In the genomic region with DNA sequence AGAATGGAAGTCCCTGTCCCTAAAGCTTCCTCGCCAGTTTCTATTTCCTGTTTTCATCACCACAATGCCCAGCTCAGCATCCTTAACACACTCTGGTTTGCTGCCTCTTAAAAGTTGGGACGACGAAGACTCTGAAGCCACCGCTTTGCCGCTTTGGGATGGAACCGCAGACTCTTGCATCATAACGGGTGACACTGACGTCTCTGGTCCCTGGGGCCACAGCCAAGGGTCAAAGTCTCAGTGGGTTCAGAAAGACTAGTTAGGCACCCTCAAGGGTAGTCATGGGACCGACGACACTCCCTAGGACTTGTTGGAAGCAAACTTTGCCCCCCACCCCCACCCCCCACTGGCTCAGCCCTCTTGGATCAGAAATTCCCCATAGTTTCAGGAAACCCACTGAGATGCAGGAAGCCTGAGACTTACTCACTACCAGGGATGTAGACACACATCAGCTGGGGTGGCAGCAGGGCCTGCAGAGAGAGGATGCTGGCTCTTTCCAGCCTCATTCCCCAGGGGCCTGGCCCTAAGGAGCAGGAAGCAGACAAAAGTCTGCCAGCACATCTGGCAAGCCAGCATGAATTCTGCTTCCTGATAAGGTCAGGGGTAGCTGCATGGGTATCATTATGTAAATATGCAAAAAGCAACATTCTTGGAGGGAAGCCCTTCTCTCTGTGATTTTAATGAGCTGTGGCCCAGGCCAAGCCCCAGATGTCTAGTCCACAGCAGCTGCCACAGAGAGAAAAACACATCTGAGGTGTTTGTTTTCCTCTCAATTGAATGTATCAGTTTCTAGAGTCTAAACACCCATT, we compare ENCODE assay signal across 8 mouse cellular contexts. TPM values are rescaled to one million over a fixed set of nuclear protein-coding genes. Genes with fewer than 3 reads are reported as not detected.
DNase-seq lines count a peak whose midpoint lies in the region; ATAC-seq and TF ChIP-seq lines count a peak whose summit lies in the region.

No protein-coding gene starts in this region.

- no peak overlapping the region for H3K9ac ChIP-seq in forebrain, embryonic 16.5 days (replicated peaks; ENCODE audit: low read depth, low read length)
- no peak overlapping the region for H3K9ac ChIP-seq in hindbrain, embryonic 13.5 days
- H3K9ac ChIP-seq in liver, adult 2 months (ENCODE audit: low read depth, low read length), result no peak overlapping the region
- H3K9ac ChIP-seq in neural tube, embryonic 14.5 days (replicated peaks; ENCODE audit: low read depth, low read length), result no peak overlapping the region

- TF ChIP-seq CTCF in liver, adult 2 months (IDR thresholded peaks at IDR 0.05; ENCODE audit: low read depth, low read length), result no peak

- TF ChIP-seq POLR2A in liver, adult 2 months (IDR thresholded peaks at IDR 0.05; ENCODE audit: extremely low read depth, insufficient read depth, low read length), result no peak

- no peaks in the 10 kb centered on the region for H3K27me3 ChIP-seq in forebrain, embryonic 16.5 days (replicated peaks; ENCODE audit: control insufficient read depth, insufficient read depth, low read length)
- no peaks in the 10 kb centered on the region for H3K27me3 ChIP-seq in hindbrain, embryonic 13.5 days
- no peaks in the 10 kb centered on the region for H3K27me3 ChIP-seq in liver, adult 2 months (ENCODE audit: control insufficient read depth, insufficient read depth, low read length)
- no peaks in the 10 kb centered on the region for H3K27me3 ChIP-seq in neural tube, embryonic 14.5 days (ENCODE audit: control insufficient read depth, insufficient read depth, low read length)

- ATAC-seq in forebrain, embryonic 16.5 days, result peak; percentile 33
- no peak for ATAC-seq in hindbrain, embryonic 13.5 days (ENCODE audit: low FRiP score)
- ATAC-seq in neural tube, embryonic 14.5 days (ENCODE audit: low read depth), result peak; percentile 28; the same call in 1 of the 2 replicates

- H3K9me3 ChIP-seq in forebrain, embryonic 16.5 days (ENCODE audit: control insufficient read depth, low read length), result no peaks in the 10 kb centered on the region
- no peaks in the 10 kb centered on the region for H3K9me3 ChIP-seq in hindbrain, embryonic 13.5 days
- H3K9me3 ChIP-seq in neural tube, embryonic 14.5 days (ENCODE audit: control insufficient read depth, low read length), result no peaks in the 10 kb centered on the region

- H3K79me2 ChIP-seq in liver, adult 2 months (ENCODE audit: control insufficient read depth, insufficient read depth, low read length), result no peaks in the 10 kb centered on the region

- no peak overlapping the region for H3K4me2 ChIP-seq in forebrain, embryonic 16.5 days (ENCODE audit: low read length)
- no peak overlapping the region for H3K4me2 ChIP-seq in hindbrain, embryonic 13.5 days
- no peak overlapping the region for H3K4me2 ChIP-seq in neural tube, embryonic 14.5 days (ENCODE audit: low read depth, low read length)

- H3K4me3 ChIP-seq in forebrain, embryonic 16.5 days (replicated peaks; ENCODE audit: low read length), result no peak overlapping the region
- no peak overlapping the region for H3K4me3 ChIP-seq in hindbrain, embryonic 13.5 days
- no peak overlapping the region for H3K4me3 ChIP-seq in liver, adult 2 months (ENCODE audit: insufficient read depth, low read depth, low read length)
- no peak overlapping the region for H3K4me3 ChIP-seq in neural tube, embryonic 14.5 days (ENCODE audit: low read depth, low read length)

- 0 out of 2 replicates have a peak overlapping the region, but pooled peaks have one; percentile 12 for H3K27ac ChIP-seq in forebrain, embryonic 16.5 days (ENCODE audit: low read length)
- peak overlapping the region; percentile 66 for H3K27ac ChIP-seq in hindbrain, embryonic 13.5 days
- H3K27ac ChIP-seq in liver, adult 2 months (replicated peaks; ENCODE audit: insufficient read depth, low read depth, low read length), result peak overlapping the region; percentile 74
- no peak overlapping the region for H3K27ac ChIP-seq in neural tube, embryonic 14.5 days (ENCODE audit: low read depth, low read length)

- H3K4me1 ChIP-seq in forebrain, embryonic 16.5 days (replicated peaks; ENCODE audit: control insufficient read depth, insufficient read depth, low read length), result peaks cover 8% of the 10 kb centered on the region
- H3K4me1 ChIP-seq in hindbrain, embryonic 13.5 days (replicated peaks), result peaks cover 13% of the 10 kb centered on the region
- peaks cover 12% of the 10 kb centered on the region for H3K4me1 ChIP-seq in liver, adult 2 months (ENCODE audit: control insufficient read depth, insufficient read depth, low read length)
- H3K4me1 ChIP-seq in neural tube, embryonic 14.5 days (ENCODE audit: control insufficient read depth, insufficient read depth, low read length), result 0 out of 2 replicates have a peak, but pooled peaks cover 3% of the 10 kb centered on the region

- no peaks in the 10 kb centered on the region for H3K36me3 ChIP-seq in forebrain, embryonic 16.5 days (ENCODE audit: control insufficient read depth, insufficient read depth)
- H3K36me3 ChIP-seq in hindbrain, embryonic 13.5 days, result no peaks in the 10 kb centered on the region
- no peaks in the 10 kb centered on the region for H3K36me3 ChIP-seq in liver, adult 2 months (ENCODE audit: control insufficient read depth, insufficient read depth, low read length)
- no peaks in the 10 kb centered on the region for H3K36me3 ChIP-seq in neural tube, embryonic 14.5 days (ENCODE audit: control insufficient read depth, insufficient read depth, low read length)

- 80% methylated on average over 10 of the region's 10 CpGs for WGBS in forebrain, embryonic 16.5 days
- 81% methylated on average over 10 of the region's 10 CpGs for WGBS in hindbrain, embryonic 13.5 days
- WGBS in liver, adult 2 months, result 9% methylated on average over 10 of the region's 10 CpGs
- 82% methylated on average over 10 of the region's 10 CpGs for WGBS in neural tube, embryonic 14.5 days

- peak; percentile 17 to 32 for DNase-seq in cerebellum, postnatal 10 days
- DNase-seq in cerebellum, postnatal 4 days (ENCODE audit: low spot score in 2 of 2), result no peak
- DNase-seq in liver, adult 2 months (ENCODE audit: extremely low read depth, low read depth, low spot score), result peak; percentile 85
- DNase-seq in right cerebral cortex, postnatal 4 days, result no peak
- DNase-seq in urinary bladder, postnatal 25 days (ENCODE audit: low spot score), result no peak

RNA-seq across cellular contexts. Expression of gene Tgfbi, which starts 38.5 kb away (rescaled TPM):
- 3.8 and 4.7 TPM in 2 replicates for polyA plus RNA-seq in forebrain, embryonic 16.5 days (2015; fragmentation: Nextera tagmentation; extraction: Ambion mirVana)
- polyA plus RNA-seq in hindbrain, embryonic 13.5 days (2015; fragmentation: Nextera tagmentation; extraction: Ambion mirVana), result 11.3 and 14.6 TPM in 2 replicates
- 34.3 and 39.3 TPM in 2 replicates for total RNA-seq in liver, adult 2 months (2014; rRNA removed)
- polyA plus RNA-seq in liver, adult 2 months (2012; rRNA removed), result 23.3 and 27.2 TPM in 2 replicates
- polyA plus RNA-seq in neural tube, embryonic 14.5 days (2014; fragmentation: Nextera tagmentation; extraction: Ambion mirVana), result 0.87 and 7.9 TPM in 2 replicates

RNA-seq across cellular contexts. Expression of gene Smad5, which starts 55.0 kb away (rescaled TPM):
- polyA plus RNA-seq in forebrain, embryonic 16.5 days (2015; fragmentation: Nextera tagmentation; extraction: Ambion mirVana), result 32.9 and 37.6 TPM in 2 replicates
- 23.5 and 24.1 TPM in 2 replicates for polyA plus RNA-seq in hindbrain, embryonic 13.5 days (2015; fragmentation: Nextera tagmentation; extraction: Ambion mirVana)
- total RNA-seq in liver, adult 2 months (2014; rRNA removed), result 13.1 and 15.2 TPM in 2 replicates
- polyA plus RNA-seq in liver, adult 2 months (2012; rRNA removed), result 8.9 and 10.0 TPM in 2 replicates
- 33.2 and 37.7 TPM in 2 replicates for polyA plus RNA-seq in neural tube, embryonic 14.5 days (2014; fragmentation: Nextera tagmentation; extraction: Ambion mirVana)

Comparison
In these comparisons a context has a peak if more than half of its experiments do, and no peak if none do; other contexts are left out.
1. DNase-seq: peak in cerebellum, postnatal 10 days (2 of 2) and liver, adult 2 months (single experiment); none in cerebellum, postnatal 4 days (0 of 2), right cerebral cortex, postnatal 4 days (single experiment) and urinary bladder, postnatal 25 days (single experiment).